Mouse (Mus musculus) liver, adult (tissue): Measurements from ENCODE around the gene Arhgap5.

Experiments used
- GATA4 ChIP-seq: IDR thresholded peaks from 2 replicates; pipeline ENCODE4 v1.6.1; 2014; ENCODE audit warnings: mild to moderate bottlenecking, low read length; ENCODE audit not compliant: insufficient replicate concordance

Gene Arhgap5

DNA sequence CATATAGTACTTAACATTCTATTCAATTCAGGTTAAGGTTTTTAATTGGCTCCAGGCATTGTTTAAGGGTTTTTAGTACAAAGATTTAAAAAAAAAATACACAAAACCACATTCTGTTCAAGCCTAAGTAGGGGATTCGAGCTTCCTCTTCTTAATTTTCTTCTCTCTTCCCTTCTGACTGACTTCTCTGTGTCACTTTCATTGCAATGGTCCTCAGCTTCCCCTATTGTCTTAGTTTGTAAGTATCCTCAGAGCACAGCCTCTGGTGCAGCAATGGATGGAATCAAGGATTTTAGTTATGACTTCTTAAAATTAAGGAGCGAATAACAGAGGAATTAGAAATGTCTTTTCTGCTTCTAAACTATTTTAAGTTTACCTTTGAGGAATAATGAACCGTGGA, 1.6 kb upstream of the Arhgap5 start:
- TF ChIP-seq GATA4 = no peak

DNA sequence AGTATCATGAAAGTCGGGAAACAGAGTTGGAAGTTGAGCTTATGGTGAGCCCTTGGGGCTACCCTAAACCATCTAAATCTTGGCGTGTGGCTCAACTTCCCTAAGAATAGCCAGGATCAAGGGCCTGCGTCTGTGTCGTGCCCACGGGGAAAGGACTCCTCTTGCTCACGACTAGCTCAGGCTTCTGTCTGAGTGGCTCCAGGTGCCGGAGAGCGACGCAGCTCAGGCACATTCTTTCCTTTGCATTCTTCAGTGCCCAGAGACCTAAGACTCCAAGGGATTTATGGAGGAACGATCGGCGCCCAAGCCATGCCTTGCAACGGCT, 679 bp upstream of the Arhgap5 start:
- no peak for TF ChIP-seq GATA4

DNA sequence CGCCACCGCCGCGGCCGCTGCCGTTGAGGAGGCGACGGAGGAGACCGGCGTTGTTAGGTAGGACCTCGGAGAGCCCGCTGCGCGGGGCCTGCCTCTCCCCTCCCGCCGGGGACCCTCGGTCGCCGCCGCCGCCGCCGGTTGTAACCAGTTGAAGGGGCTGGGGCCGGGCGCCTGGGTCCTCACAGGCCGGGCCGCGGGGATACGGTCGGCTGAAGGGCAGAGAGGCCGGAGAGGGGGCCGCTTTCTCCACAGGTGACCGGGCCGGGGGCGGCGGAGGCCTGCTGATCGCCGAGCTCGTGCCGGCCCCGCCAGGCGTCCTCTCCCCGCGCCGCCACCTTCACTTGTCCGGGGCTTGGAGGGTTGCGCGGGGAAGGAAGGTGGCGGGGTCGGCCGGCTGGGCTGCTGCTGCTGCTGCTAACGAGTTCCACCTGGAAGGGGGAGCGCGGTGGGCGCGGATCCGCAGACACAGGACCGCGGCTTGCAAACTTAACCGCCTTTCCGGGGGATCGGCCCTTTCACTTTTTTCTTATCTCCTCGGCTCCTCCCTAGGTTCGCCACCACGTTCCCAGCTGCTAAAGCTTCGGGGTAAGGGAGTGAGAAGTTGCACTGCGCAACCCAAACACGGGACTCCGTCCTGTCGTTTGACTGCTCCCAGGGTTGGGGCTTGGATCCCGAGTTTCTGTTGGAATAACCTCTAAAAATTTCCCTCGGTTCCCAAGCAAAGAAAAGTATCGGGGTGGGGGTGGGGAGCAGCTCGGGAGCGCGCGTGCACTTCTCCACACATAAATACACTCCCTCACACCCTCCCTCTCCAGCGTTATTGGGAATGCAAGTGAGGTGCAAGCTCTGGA, 784 bp downstream of the Arhgap5 start:
- peak; percentile 65; the same call in 1 of the 2 replicates for TF ChIP-seq GATA4

DNA sequence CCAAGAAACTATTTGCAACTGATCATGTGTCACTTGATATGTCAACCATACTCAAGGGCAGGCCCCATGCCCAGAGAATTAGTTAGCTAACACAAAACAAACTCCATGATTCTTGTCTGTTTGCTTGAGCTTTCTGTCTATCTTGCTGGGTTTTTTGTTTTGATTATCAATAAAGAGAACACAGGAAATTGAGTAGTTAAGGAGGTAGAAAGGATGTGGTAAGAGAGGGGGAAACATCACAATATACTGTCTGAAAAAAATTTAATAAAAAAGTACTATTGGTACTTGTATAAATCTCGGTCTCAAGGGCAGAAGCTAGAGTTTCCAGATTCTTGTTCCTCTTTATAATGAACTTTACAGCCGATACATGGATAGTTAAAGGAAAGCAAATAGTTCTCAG, 20.9 kb downstream of the Arhgap5 start:
- no peak for TF ChIP-seq GATA4

DNA sequence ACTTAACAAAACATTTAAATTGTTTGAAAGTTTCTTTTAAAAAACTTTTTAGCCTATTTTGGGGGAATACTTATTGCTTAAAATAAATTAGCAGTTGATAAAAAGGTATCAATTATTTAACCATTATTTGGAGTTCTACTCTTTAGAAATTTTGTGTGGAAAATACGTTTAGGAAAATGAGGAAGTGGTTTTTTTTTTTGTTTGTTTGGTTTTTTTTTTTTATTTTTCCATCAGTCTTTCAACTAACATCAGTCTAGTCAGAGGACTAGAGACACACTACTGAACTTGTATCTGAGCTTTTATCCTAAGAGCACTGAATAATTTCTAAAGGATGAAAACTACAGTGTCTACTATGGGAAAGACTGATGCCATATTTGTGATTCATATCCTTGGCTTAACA, 21.7 kb downstream of the Arhgap5 start:
- TF ChIP-seq GATA4 = no peak

DNA sequence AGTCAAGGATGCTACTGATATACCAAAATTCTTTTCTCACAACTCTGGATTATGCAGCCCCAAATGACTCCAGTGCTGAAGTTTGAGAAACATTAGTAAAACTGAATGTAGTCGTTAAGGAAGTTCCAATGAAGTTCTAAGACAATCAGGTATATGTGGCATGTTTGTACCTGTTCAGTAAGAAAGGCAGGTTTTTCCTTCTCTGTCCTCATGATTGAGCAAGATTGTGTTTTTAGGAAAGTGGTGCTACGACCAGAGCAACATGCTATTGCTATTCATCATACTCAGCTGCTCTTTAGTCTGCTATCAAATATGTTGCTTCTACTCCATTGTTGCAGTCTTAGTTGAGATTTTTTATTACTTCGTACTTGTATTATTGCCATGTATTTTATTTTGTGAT, 26.0 kb downstream of the Arhgap5 start:
- no peak for TF ChIP-seq GATA4

DNA sequence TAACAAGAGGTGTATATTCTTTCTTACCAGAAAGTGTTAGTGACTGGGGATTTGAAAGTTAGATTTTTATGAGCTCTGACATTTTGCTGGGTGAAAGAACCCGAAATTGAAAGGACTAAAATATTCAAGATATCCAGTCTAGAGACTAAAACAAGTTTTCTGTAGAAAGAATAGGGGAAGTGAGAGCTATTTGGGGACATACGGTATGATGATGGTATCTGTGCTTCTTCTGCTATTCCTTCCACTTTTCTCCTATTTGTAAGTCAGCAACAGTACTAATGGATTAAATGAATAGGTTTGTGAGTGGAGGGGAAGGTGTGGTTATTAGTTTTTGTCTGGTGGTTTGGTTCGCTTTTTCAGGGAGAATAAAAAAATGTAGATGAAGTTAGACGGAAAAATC, 37.5 kb downstream of the Arhgap5 start:
- TF ChIP-seq GATA4 = no peak

DNA sequence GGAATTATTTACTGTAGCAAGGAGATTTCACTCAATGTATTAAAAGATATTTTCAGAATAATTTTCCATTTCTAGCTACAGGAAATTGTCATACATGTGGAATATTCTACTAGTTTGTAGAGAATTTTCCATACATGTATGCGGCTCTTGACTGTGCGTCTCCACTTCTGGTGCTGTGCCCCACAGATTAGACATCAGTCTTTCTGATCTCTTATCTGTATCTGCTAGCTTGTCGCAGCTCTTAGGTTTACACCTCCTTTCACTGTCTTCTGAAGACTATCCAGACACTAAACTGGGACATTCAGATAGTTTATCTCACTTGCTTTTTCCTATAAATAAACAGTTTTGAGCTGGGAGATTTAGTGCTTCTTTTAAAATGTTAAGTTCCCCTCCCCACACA, 40.8 kb downstream of the Arhgap5 start:
- TF ChIP-seq GATA4 = no peak

DNA sequence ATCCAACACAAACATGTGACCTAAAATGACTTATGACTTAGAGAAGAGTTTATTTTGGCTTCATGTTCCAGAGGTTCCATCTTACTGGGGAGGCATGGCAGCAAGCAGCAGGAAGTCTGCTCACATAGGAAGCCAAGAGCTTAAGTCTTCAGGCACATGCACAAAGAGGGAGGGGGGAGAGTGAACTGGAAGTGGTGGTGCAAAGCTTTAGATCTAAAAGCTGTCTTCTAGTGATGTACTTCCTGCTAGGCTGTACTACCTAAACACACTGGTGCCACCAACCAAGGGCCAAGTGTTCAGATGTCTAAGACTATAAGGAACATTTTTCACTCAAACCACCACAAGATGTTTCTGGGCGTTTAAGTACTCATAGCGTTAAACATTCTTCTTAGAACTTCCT, 48.3 kb downstream of the Arhgap5 start:
- no peak for TF ChIP-seq GATA4

DNA sequence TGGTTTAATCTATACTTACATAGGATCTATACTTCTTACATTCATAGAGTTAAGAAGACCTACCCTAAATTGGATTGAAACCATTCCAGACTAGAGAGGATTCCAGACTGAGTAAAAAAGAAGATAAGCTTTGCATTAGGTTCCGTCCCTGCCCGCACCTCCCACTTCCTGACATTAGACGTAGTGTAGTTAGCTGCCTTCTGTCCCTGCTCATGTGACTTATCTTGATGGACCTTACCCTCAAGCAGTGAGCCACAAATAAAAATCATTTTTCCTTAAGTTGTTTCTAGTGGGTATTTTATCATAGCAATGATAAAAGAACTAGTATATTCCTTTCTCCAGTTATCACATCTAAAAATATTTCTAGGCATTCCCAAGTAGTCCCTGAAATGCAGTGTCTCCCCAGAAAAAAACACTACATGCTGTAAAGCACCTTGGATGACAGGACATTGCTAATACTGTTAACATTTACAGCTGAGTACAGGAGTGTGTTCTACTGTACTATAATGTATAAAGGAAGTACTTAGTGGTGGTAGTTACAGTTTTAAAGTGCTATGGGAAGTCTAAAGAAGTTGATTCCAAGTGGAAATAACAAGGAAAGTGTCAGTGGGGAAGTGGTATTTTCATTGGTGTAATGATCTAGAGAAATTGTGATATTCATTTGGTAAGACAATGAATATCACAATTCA, 51.6 kb downstream of the Arhgap5 start:
- no peak for TF ChIP-seq GATA4

DNA sequence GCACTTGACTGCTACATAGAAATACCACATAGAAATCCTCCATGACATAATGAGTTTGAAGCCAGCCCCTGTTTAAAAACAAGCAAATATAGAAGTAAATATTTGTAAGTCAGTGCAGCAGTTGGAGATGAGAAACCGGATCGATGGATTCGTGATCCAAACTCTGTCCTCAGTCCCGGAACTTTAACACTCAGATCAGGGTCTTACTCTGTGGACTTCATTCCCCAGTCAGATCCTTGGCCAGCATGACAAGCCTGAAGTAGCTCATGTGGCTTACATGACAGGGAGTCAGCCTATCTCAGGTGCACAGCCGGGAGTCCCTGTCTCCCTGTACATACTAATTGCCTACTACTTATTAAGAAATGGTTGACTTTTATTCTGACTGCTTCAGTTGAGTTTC, 61.9 kb downstream of the Arhgap5 start:
- no peak for TF ChIP-seq GATA4

DNA sequence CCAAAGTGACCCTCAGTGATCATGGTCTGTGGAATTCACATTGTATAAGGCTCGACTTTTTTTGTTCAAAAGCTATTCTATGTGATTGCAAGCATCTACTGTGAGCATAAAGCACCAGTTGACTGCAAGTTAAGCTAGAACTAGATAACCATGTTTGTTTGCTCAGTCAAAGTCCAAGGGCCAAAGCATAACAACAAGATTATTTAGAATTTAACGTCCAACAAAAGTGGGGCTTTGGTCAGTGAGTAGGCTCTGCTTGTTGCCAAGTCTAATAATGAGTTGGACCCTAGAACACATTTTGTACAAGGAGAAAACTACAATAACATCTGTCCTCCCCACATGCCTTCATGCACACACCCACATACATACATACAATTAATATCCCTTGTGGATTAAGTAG, 69.6 kb downstream of the Arhgap5 start:
- no peak for TF ChIP-seq GATA4

DNA sequence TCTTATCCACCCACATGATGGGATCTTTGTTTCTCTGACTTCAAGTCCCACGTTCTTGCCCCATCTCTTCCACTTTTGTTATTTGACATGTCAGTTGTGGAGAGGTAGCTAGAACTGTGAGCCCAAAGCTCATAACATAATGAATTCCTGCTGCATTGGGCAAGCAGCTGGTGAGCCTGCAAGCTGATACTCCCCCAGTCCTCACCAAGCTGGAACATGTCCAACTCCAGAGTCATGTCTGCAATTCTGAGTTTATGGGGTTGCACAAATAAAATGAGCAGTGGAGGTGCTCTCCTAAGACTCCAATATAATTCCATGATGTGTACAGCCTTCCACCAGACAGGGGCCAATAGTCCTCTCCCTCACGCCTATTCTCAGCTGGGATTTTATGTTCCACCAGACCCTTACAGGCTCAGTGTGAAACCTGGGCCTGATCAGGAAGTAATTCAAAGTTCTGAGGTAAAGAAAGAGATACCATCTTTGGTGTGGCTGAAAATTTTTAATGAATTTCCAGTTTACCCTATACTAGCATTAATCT, 83.8 kb downstream of the Arhgap5 start:
- no peak for TF ChIP-seq GATA4

DNA sequence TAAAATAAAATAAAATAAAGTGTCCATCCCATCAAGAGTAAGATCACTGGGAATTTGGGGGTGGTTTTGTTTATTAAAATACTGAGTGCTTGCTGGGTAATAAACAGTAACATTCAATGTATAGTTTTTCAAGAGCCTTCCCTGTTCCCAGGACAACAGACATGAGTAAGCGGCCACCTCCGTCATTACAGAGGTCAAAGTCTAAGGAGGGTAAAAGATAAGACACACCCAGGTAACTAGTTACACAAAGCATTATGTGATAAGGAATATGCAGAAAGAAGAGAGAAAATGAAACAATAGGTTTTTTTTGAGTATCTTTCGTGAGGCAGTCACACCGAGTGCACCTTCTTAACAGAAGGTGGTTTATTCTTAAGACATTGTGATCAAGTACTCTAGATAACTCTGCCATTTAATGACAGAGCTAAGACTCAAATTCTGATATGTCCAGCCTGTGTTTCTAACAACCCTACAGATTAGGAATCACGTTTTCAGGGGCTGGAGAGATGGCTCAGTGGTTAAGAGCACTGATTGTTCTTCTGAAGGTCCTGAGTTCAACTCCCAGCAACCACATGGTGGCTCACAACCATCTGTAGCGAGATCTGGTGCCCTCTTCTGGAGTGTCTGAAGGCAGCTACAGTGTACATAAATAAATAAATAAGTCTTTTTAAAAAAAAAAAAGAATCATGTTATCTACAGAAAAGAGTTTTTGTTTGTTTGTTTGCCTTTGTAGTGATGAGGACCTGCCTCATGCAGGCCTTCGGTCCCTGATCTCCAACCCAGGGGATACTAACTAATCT, 91.8 kb downstream of the Arhgap5 start:
- TF ChIP-seq GATA4 = no peak

DNA sequence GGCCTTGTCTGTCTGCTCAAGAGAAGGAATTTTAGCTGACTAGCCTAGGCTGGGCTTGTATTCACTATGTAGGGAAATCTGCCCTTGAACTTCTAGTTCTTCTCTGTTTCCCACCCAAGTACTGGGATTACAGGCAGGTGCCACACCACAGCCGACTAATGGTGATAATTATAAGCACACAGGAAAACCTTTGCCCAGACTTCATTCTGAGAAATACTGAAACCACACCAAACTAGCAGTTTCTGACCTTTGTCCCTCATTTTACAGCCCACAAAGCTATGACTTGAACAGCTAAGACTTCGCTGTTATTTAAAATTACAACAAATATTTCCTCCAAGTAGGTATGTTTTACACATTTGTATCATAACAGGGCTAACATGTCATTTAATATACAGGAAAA, 98.7 kb downstream of the Arhgap5 start:
- TF ChIP-seq GATA4 = no peak

DNA sequence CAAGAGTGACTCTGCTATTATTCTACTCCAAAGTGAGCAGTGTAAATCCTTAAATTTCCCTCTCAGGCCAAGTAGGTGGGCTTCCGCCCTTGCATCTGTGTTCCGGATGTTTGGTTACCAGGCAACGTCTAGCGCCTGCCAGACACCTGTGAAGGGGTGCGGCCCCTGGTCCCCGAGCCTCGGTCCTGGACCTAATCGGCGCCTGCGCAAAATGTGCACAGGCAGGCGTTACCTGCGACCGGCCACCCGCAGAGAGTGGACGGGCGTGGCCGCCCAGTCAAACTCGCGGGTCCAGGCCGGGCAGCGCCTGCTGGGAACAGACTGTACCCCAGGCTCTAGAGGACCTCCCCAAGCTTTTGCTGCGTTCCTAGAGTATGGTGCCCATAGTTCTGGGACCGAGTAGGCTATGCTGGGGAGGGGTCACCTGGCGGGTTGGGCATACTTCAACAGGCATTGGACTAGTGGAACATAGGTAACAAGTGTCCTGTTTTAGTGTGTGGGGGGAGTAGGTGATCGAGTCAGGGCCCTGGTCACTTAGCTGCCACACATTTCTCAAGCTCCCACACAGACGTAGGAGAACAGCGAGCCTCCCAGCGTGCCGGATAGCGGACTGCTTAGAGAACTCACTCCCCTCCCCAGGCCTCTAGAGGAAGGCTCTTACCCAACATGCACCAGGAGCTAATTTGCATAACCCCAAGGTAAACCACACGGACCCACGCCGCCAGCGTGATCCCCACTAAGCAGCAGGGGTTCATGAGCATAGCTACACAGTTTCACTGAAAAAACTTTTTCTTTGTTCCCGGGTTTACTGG, 99.3 kb downstream of the Arhgap5 start:
- TF ChIP-seq GATA4 = no peak
